Mouse (Mus musculus): ENCODE results near the gene Ccdc144b. TPM values are rescaled to one million over a fixed set of nuclear protein-coding genes. Genes with fewer than 3 reads are reported as not detected.

The Ccdc144b gene
- polyA plus RNA-seq, 1 experiment from 2014 or later: not detected

DNA sequence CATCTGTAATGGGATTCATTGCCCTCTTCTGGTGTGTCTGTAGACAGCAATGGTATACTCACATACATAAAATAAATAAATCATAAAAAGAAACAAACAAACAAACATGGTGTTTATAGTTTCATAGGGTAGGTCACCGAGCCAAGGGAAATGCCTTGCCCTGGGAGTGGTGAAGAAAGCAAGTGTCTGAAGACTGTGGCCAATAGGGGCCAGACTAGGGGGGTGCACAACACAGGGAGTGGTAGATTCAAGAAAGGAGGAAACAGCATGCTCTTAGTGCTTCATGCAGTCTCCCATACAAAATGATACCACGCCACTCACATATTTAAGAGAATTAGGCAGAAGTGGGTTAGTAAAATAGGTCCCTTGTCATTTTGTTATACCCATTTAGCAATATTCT lies 11.8 kb upstream of the Ccdc144b start:
- WGBS: 88% methylated on average over 2 of the region's 2 CpGs
- H3K4me3 ChIP-seq (ENCODE audit: low read depth, low read length): peak overlapping the region; percentile 83
- H3K36me3 ChIP-seq (ENCODE audit: insufficient read depth): peaks cover 3% of the 10 kb centered on the region; the same call in 1 of the 2 replicates
- no peaks in the 10 kb centered on the region for H3K9me3 ChIP-seq (ENCODE audit: low read depth, low read length)
- H3K27me3 ChIP-seq (ENCODE audit: insufficient read depth, low read length): 0 out of 2 replicates have a peak, but pooled peaks cover 4% of the 10 kb centered on the region
- no peak for TF ChIP-seq CTCF (IDR thresholded peaks at IDR 0.05; ENCODE audit: low read depth)
- H3K4me2 ChIP-seq: peak overlapping the region; percentile 81
- no peak overlapping the region for H3K27ac ChIP-seq (ENCODE audit: low read depth)
- no peak for DNase-seq
- 0 out of 2 replicates have a peak, but pooled peaks cover 7% of the 10 kb centered on the region for H3K4me1 ChIP-seq (ENCODE audit: insufficient read depth)
- no peak overlapping the region for H3K9ac ChIP-seq
- ATAC-seq (ENCODE audit: insufficient read depth): no peak

DNA sequence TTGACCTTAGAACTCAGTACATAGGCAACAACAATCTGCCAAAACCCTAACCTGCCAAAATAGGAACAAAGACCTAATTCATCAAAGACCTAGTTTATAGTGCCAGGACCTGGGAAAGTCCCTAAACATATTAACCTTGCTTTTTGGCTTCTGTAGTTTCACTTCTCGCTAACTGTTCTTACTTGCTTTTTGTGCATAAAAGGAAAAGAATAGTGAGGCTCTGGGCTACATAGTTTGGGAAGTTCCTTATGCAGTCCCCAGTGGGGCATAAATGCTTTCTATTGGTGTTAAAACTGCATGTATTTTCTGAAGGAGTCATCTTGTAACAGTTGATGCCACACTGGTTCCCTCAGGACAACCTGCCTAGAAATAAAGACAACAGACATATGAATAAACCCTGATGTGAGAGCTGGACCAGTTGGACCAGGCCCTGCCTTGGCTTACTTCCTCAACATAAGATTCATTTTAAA lies 11.3 kb upstream of the Ccdc144b start:
- Histone ChIP-seq H3K36me3 (ENCODE audit: insufficient read depth) (0 out of 2 replicates have a peak, but pooled peaks cover 3% of the 10 kb centered on the region), H3K4me1 (ENCODE audit: insufficient read depth) (0 out of 2 replicates have a peak, but pooled peaks cover 7% of the 10 kb centered on the region), H3K27me3 (ENCODE audit: insufficient read depth, low read length) (0 out of 2 replicates have a peak, but pooled peaks cover 4% of the 10 kb centered on the region), H3K27ac (ENCODE audit: low read depth) (no peak overlapping the region), H3K9ac (no peak overlapping the region), H3K4me3 (ENCODE audit: low read depth, low read length) (no peak overlapping the region), H3K9me3 (ENCODE audit: low read depth, low read length) (no peaks in the 10 kb centered on the region), H3K4me2 (no peak overlapping the region)
- ATAC-seq (ENCODE audit: insufficient read depth) (no peak), DNase-seq (no peak)
- TF ChIP-seq CTCF (IDR thresholded peaks at IDR 0.05; ENCODE audit: low read depth): no peak
- 95% methylated on average over 1 of the region's 1 CpGs for WGBS

DNA sequence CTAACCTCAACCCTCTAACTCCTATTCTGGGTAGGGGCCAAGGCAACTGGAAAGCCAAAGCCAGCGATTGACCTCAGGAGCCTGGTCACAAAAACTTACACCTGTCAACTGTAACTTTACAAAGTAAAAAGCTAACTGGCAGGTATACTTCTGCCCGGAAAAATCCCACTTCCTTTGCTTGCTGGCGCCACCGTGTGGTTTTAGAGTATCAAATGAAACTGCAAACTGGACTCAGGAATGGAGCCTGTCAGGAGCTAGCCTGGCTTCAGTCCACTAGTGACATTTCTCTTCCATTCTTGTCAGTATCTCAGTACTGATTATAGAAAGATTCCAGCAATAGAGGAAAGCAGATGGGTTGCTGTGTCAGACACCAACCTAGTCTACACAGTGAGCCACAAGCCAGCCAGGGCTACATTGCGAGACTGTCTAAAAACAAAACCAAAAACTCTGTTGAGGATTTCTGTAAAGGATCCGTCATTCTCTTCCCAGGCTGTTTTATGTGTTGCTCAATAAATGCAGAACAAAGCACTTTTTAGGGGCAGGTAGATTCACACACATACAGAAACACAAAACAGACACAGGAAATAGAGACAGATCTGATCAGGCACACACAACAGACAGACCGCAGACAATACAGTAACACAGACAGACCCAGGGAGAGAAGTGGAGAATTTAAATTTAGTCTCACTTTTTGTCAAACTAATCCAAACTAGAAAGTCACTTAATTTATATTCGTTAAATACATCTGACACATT lies 6.9 kb upstream of the Ccdc144b start:
- TF ChIP-seq CTCF (IDR thresholded peaks at IDR 0.05; ENCODE audit: low read depth): peak; percentile 74

DNA sequence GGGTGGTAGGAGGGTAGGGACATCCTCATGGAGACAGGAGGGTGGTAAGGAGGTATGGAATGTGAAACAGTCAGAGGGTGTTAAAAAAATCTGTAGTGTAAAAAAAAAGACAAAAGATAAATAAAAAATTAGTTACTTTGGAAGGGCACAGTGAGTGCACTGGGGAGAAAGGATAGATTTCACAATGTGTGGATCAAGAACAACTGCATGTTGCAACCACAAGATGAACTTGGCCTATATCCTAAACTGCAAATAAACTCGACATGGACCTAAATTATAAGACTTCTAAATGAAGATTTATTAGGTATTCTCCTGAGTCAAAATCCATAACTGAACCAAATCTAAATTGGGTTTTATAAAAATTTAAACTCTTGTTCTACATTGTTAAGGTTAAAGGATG lies 4.2 kb downstream of the Ccdc144b start:
- no peak overlapping the region for H3K27ac ChIP-seq (ENCODE audit: low read depth)
- TF ChIP-seq CTCF (IDR thresholded peaks at IDR 0.05; ENCODE audit: low read depth): no peak
- DNase-seq (no peak), ATAC-seq (ENCODE audit: insufficient read depth) (no peak)
- H3K4me3 ChIP-seq (ENCODE audit: low read depth, low read length): no peak overlapping the region
- no peak overlapping the region for H3K9ac ChIP-seq
- H3K4me2 ChIP-seq: no peak overlapping the region
- H3K4me1 ChIP-seq (ENCODE audit: insufficient read depth): no peaks in the 10 kb centered on the region
- H3K9me3 ChIP-seq (ENCODE audit: low read depth, low read length): no peaks in the 10 kb centered on the region
- H3K36me3 ChIP-seq (ENCODE audit: insufficient read depth): no peaks in the 10 kb centered on the region
- 51% methylated on average over 1 of the region's 1 CpGs for WGBS
- H3K27me3 ChIP-seq (ENCODE audit: insufficient read depth, low read length): no peaks in the 10 kb centered on the region

More for the DNA sequence above, 6.9 kb upstream of the Ccdc144b start:
- 31% methylated on average over 8 of the region's 8 CpGs for WGBS
- Histone ChIP-seq H3K9ac (no peak overlapping the region), H3K4me2 (no peak overlapping the region), H3K27me3 (ENCODE audit: insufficient read depth, low read length) (0 out of 2 replicates have a peak, but pooled peaks cover 4% of the 10 kb centered on the region), H3K27ac (ENCODE audit: low read depth) (no peak overlapping the region), H3K4me1 (ENCODE audit: insufficient read depth) (no peaks in the 10 kb centered on the region), H3K36me3 (ENCODE audit: insufficient read depth) (no peaks in the 10 kb centered on the region), H3K9me3 (ENCODE audit: low read depth, low read length) (no peaks in the 10 kb centered on the region), H3K4me3 (ENCODE audit: low read depth, low read length) (no peak overlapping the region)
- ATAC-seq (ENCODE audit: insufficient read depth): no peak
- peak; percentile 86 for DNase-seq

DNA sequence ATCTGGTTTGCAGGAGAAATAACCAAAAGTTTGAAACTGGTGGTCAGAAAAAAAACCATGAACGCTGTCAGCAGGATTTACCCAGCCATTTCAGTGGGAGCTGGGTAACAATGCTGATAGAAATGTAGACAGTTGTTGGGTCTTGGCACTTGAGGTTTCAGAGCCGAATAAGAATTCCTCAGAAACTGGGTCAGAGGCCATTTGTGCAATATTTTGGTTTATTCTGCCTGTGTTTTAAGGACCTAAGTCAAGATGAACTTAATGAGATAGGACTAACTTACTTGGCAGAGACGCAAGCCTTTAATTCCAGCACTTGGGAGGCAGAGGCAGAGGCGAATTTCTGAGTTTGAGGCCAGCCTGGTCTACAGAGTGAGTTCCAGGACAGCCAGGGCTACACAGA lies 8.3 kb downstream of the Ccdc144b start:
- 72% methylated on average over 4 of the region's 4 CpGs for WGBS
- no peaks in the 10 kb centered on the region for H3K36me3 ChIP-seq (ENCODE audit: insufficient read depth)

DNA sequence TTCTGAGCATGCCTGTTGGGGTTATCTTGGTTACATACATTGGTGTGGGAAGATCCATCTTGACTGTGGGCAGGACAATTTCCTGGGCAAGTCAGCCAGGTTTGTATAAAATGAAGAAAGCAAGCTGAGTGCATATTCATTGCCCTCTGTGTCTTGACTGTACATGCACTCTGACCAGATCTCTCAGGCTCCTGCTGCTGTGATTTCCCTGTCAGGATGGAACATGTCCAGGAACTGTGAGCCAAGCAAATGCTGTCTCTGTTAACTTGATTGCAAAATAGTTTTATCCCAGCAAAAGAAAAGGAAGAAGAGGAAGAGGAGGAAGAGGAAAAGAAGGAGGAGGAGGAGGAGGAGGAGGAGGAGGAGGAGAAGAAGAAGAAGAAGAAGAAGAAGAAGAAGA lies 8.8 kb downstream of the Ccdc144b start:
- Histone ChIP-seq H3K9me3 (ENCODE audit: low read depth, low read length) (no peaks in the 10 kb centered on the region), H3K36me3 (ENCODE audit: insufficient read depth) (no peaks in the 10 kb centered on the region), H3K4me3 (ENCODE audit: low read depth, low read length) (no peak overlapping the region), H3K4me1 (ENCODE audit: insufficient read depth) (no peaks in the 10 kb centered on the region), H3K4me2 (no peak overlapping the region), H3K27me3 (ENCODE audit: insufficient read depth, low read length) (no peaks in the 10 kb centered on the region), H3K27ac (ENCODE audit: low read depth) (no peak overlapping the region), H3K9ac (no peak overlapping the region)
- ATAC-seq (ENCODE audit: insufficient read depth): no peak
- no peak for TF ChIP-seq CTCF (IDR thresholded peaks at IDR 0.05; ENCODE audit: low read depth)
- DNase-seq: no peak

More for the DNA sequence above, 8.3 kb downstream of the Ccdc144b start:
- no peak overlapping the region for H3K9ac ChIP-seq
- no peaks in the 10 kb centered on the region for H3K9me3 ChIP-seq (ENCODE audit: low read depth, low read length)
- H3K4me2 ChIP-seq: no peak overlapping the region
- no peaks in the 10 kb centered on the region for H3K4me1 ChIP-seq (ENCODE audit: insufficient read depth)
- H3K4me3 ChIP-seq (ENCODE audit: low read depth, low read length): no peak overlapping the region
- no peak for TF ChIP-seq CTCF (IDR thresholded peaks at IDR 0.05; ENCODE audit: low read depth)
- no peak overlapping the region for H3K27ac ChIP-seq (ENCODE audit: low read depth)
- no peaks in the 10 kb centered on the region for H3K27me3 ChIP-seq (ENCODE audit: insufficient read depth, low read length)
- no peak for ATAC-seq (ENCODE audit: insufficient read depth)
- no peak for DNase-seq

DNA sequence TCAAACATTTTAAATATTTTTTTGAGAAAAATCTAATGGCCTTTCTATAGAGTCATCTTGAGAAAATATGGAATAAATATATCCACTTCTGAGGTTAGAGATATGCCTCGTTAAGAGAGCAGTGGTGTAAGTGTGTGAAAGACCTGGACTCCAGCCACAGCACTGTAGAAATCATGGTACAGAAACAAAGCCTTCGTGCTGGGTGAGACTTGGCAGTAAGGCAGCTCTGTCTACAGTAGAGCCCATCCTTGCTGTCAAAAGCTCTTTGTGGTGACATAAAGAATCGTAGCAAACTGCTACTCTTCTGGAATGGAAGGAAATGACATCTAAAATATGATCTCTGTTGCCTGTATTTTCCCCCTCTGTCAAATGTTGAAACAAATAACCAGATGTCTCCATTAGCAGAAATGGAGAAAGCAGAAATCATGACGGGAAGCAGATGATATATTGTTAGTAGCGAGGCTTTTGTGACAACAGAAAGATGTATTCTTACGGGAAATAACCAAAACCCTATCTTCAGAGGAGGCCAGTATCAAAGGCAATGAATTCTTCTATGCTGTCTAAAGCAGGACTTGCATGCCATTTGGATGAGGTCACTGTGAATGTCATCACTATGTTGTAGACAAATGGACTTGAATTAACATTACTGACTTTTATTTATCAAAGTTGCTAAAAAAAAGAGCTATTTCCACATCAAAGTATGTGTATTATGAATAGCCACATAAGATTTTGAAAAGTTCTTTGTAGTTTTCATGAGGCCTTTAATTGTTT lies 21.4 kb downstream of the Ccdc144b start:
- peak; percentile 19 for DNase-seq
- WGBS: 38% methylated on average over 6 of the region's 6 CpGs

More for the DNA sequence above, 21.4 kb downstream of the Ccdc144b start:
- Histone ChIP-seq H3K27me3 (ENCODE audit: insufficient read depth, low read length) (no peaks in the 10 kb centered on the region), H3K36me3 (ENCODE audit: insufficient read depth) (no peaks in the 10 kb centered on the region), H3K27ac (ENCODE audit: low read depth) (no peak overlapping the region), H3K9me3 (ENCODE audit: low read depth, low read length) (no peaks in the 10 kb centered on the region), H3K4me2 (no peak overlapping the region), H3K4me1 (ENCODE audit: insufficient read depth) (no peaks in the 10 kb centered on the region), H3K4me3 (ENCODE audit: low read depth, low read length) (no peak overlapping the region), H3K9ac (no peak overlapping the region)
- no peak for TF ChIP-seq CTCF (IDR thresholded peaks at IDR 0.05; ENCODE audit: low read depth)
- ATAC-seq (ENCODE audit: insufficient read depth): no peak

Measured in lung, embryonic 14.5 days (tissue).